Mouse (Mus musculus) embryonic stem cell, embryonic (primary cell): ENCODE measurements around the gene Egfr.

Experiments
- CTCF ChIA-PET, 4 experiments: fragments of 300-600 bp in 2 of 4; fragments of 350-600 bp in 2 of 4; sonication (Branson Sonifier 250); formaldehyde crosslinking; loops; one replicate each; lab custom pipeline; 2022; ENCODE audit warnings: inconsistent platforms in 2 of 4; lab: Charles Lee
- POLR2A ChIA-PET, 4 experiments: fragments of 300-600 bp in 2 of 4; fragments of 350-600 bp in 2 of 4; sonication (Branson Sonifier 250); formaldehyde crosslinking; loops; one replicate each; lab custom pipeline; 2022; ENCODE audit warnings: antibody characterized with exemption in 4 of 4, inconsistent platforms in 1 of 4; lab: Charles Lee

The Egfr gene

GRCm38 (mm10) chr11:16769709-16770303 is 17.8 kb downstream of the Egfr start:
- ChIA-PET POLR2A (no interaction called here), CTCF (interaction anchor here in 1 of 4 experiments (0.8 kb wide), 1 partner anchor 35 kb away, joined by 3 read pairs; no protein-coding TSS in a partner anchor)

- CTCF ChIA-PET = no interaction called here
- POLR2A ChIA-PET = no interaction called here
Measured at GRCm38 (mm10) chr11:16770966-16771365, 19.0 kb downstream of the Egfr start.

- ChIA-PET POLR2A (interaction anchor here in 1 of 4 experiments (0.9 kb wide), 1 partner anchor 20 kb away, joined by 4 read pairs; no protein-coding TSS in a partner anchor), CTCF (no interaction called here)
Measured at GRCm38 (mm10) chr11:16772717-16773116, 20.7 kb downstream of the Egfr start.

- CTCF ChIA-PET = no interaction called here
- POLR2A ChIA-PET = no interaction called here
Measured at GRCm38 (mm10) chr11:16776967-16777366, 25.0 kb downstream of the Egfr start.

GRCm38 (mm10) chr11:16781604-16782003 is 29.6 kb downstream of the Egfr start:
- ChIA-PET CTCF (no interaction called here), POLR2A (no interaction called here)

- ChIA-PET CTCF (no interaction called here), POLR2A (interaction anchor here in 1 of 4 experiments (0.7 kb wide), 1 partner anchor 528 kb away, joined by 4 read pairs; no protein-coding TSS in a partner anchor)
Measured at GRCm38 (mm10) chr11:16783926-16784659, 32.1 kb downstream of the Egfr start.

GRCm38 (mm10) chr11:16792638-16793585 is 40.9 kb downstream of the Egfr start:
- ChIA-PET POLR2A (interaction anchor here in 1 of 4 experiments (1.3 kb wide), 1 partner anchor 285 kb away, joined by 3 read pairs; the partner anchor contains the start of gene Sec61g), CTCF (no interaction called here)

- ChIA-PET CTCF (no interaction called here), POLR2A (no interaction called here)
Measured at GRCm38 (mm10) chr11:16795012-16795411, 43.0 kb downstream of the Egfr start.

- POLR2A ChIA-PET = no interaction called here
- CTCF ChIA-PET = no interaction called here
Measured at GRCm38 (mm10) chr11:16795513-16795912, 43.5 kb downstream of the Egfr start.

- ChIA-PET CTCF (no interaction called here), POLR2A (interaction anchor here in 1 of 4 experiments (1.2 kb wide), 1 partner anchor 289 kb away, joined by 4 read pairs; the partner anchor contains the start of gene Sec61g)
Measured at GRCm38 (mm10) chr11:16797456-16797855, 45.5 kb downstream of the Egfr start.

GRCm38 (mm10) chr11:16798136-16798535 is 46.1 kb downstream of the Egfr start:
- ChIA-PET CTCF (no interaction called here), POLR2A (no interaction called here)

GRCm38 (mm10) chr11:16800507-16800906 is 48.5 kb downstream of the Egfr start:
- CTCF ChIA-PET = no interaction called here
- POLR2A ChIA-PET = no interaction called here

- POLR2A ChIA-PET = interaction anchor here in 1 of 4 experiments (1.2 kb wide), 1 partner anchor 16 kb away, joined by 3 read pairs; no protein-coding TSS in a partner anchor
- CTCF ChIA-PET = no interaction called here
Measured at GRCm38 (mm10) chr11:16802668-16803067, 50.7 kb downstream of the Egfr start.

GRCm38 (mm10) chr11:16804016-16804415 is 52.0 kb downstream of the Egfr start:
- POLR2A ChIA-PET = no interaction called here

GRCm38 (mm10) chr11:16805886-16806285 is 53.9 kb downstream of the Egfr start:
- POLR2A ChIA-PET = no interaction called here

More at GRCm38 (mm10) chr11:16804016-16804415, 52.0 kb downstream of the Egfr start:
- CTCF ChIA-PET = no interaction called here

GRCm38 (mm10) chr11:16809161-16809967 is 57.4 kb downstream of the Egfr start:
- CTCF ChIA-PET = interaction anchor here in 2 of 4 experiments (0.5 to 0.8 kb wide), 3 partner anchors 50 to 284 kb away, joined by 3 to 4 read pairs (median 3); no protein-coding TSS in a partner anchor
- POLR2A ChIA-PET = interaction anchor here in 1 of 4 experiments (1.0 kb wide), 1 partner anchor 21 kb away, joined by 3 read pairs; no protein-coding TSS in a partner anchor

More at GRCm38 (mm10) chr11:16805886-16806285, 53.9 kb downstream of the Egfr start:
- CTCF ChIA-PET = no interaction called here

- ChIA-PET POLR2A (interaction anchor here in 1 of 4 experiments (1.0 kb wide), 1 partner anchor 20 kb away, joined by 3 read pairs; no protein-coding TSS in a partner anchor), CTCF (interaction anchor here in 1 of 4 experiments (0.8 kb wide), 1 partner anchor 285 kb away, joined by 3 read pairs; no protein-coding TSS in a partner anchor)
Measured at GRCm38 (mm10) chr11:16810086-16810485, 58.1 kb downstream of the Egfr start.

- ChIA-PET CTCF (interaction anchor here in 2 of 4 experiments (0.5 to 0.6 kb wide), 3 partner anchors 71 to 135 kb away, joined by 3 to 11 read pairs (median 4); no protein-coding TSS in a partner anchor), POLR2A (no interaction called here)
Measured at GRCm38 (mm10) chr11:16813298-16813697, 61.3 kb downstream of the Egfr start.
